Mouse (Mus musculus) granulocyte monocyte progenitor cell, adult 5-6 weeks (primary cell): Measurements from ENCODE around the gene Ptprg. TPM values are rescaled to one million over a fixed set of nuclear protein-coding genes. Genes with fewer than 3 reads are reported as not detected.

Experiments
- ATAC-seq: replicated peaks from 2 replicates; pipeline ENCODE4 v1.8.0; 2016; ENCODE audit warnings: mild to moderate bottlenecking, moderate TSS enrichment, inconsistent platforms; ENCODE audit not compliant: poor library complexity, severe bottlenecking
- total RNA-seq, 2 experiments: library from RNA; stranded (forward) in 1 of 2; stranded (reverse) in 1 of 2; fragments of 200-712, 200-1000 nt in 1 of 2; fragments of >200 nt in 1 of 2; fragmentation: Nextera tagmentation in 1 of 2; gene quantifications; 2 replicates each; pipeline ENCODE4 v1.2.3; 2014 to 2017

Gene Ptprg
- total RNA-seq, 2 experiments from 2014 or later, result not detected

GRCm38 (mm10) chr14:12167215-12167614 lies 613.9 kb downstream of the Ptprg start:
- ATAC-seq, result no peak

- ATAC-seq, result no peak
Measured at GRCm38 (mm10) chr14:12167651-12168050, 614.3 kb downstream of the Ptprg start.

GRCm38 (mm10) chr14:12177436-12177835 lies 624.1 kb downstream of the Ptprg start:
- ATAC-seq, result no peak

- no peak for ATAC-seq
Measured at GRCm38 (mm10) chr14:12178645-12179044, 625.3 kb downstream of the Ptprg start.

- ATAC-seq, result no peak
Measured at GRCm38 (mm10) chr14:12180116-12180515, 626.8 kb downstream of the Ptprg start.

- no peak for ATAC-seq
Measured at GRCm38 (mm10) chr14:12185040-12185439, 631.7 kb downstream of the Ptprg start.

- no peak for ATAC-seq
Measured at GRCm38 (mm10) chr14:12188352-12188751, 635.0 kb downstream of the Ptprg start.

GRCm38 (mm10) chr14:12189266-12189665 lies 635.9 kb downstream of the Ptprg start:
- ATAC-seq, result no peak

- no peak for ATAC-seq
Measured at GRCm38 (mm10) chr14:12189717-12190600, 636.6 kb downstream of the Ptprg start.

GRCm38 (mm10) chr14:12191076-12191475 lies 637.7 kb downstream of the Ptprg start:
- ATAC-seq, result no peak

GRCm38 (mm10) chr14:12198735-12199134 lies 645.4 kb downstream of the Ptprg start:
- ATAC-seq, result no peak

- ATAC-seq, result no peak
Measured at GRCm38 (mm10) chr14:12199956-12200950, 646.9 kb downstream of the Ptprg start.

- ATAC-seq, result no peak
Measured at GRCm38 (mm10) chr14:12202214-12202613, 648.9 kb downstream of the Ptprg start.

GRCm38 (mm10) chr14:12203081-12203480 lies 649.7 kb downstream of the Ptprg start:
- no peak for ATAC-seq

GRCm38 (mm10) chr14:12206138-12206537 lies 652.8 kb downstream of the Ptprg start:
- ATAC-seq, result no peak

GRCm38 (mm10) chr14:12208554-12208953 lies 655.2 kb downstream of the Ptprg start:
- no peak; the same call in 1 of the 2 replicates for ATAC-seq

GRCm38 (mm10) chr14:12218544-12219150 lies 665.3 kb downstream of the Ptprg start:
- ATAC-seq, result no peak

GRCm38 (mm10) chr14:12219877-12220276 lies 666.5 kb downstream of the Ptprg start:
- no peak for ATAC-seq

- no peak for ATAC-seq
Measured at GRCm38 (mm10) chr14:12220540-12220939, 667.2 kb downstream of the Ptprg start.

- ATAC-seq, result no peak
Measured at GRCm38 (mm10) chr14:12221571-12221970, 668.2 kb downstream of the Ptprg start.
